Mouse (Mus musculus): ENCODE data around the gene Ccdc188. TPM values are rescaled to one million over a fixed set of nuclear protein-coding genes. Genes with fewer than 3 reads are reported as not detected.

Ccdc188 gene
- polyA plus RNA-seq, 1 experiment from 2014 or later: not detected

- no peak overlapping the region for H3K4me2 ChIP-seq (ENCODE audit: low read depth, low read length)
- no peaks in the 10 kb centered on the region for H3K9me3 ChIP-seq (ENCODE audit: control insufficient read depth, low read length)
- H3K36me3 ChIP-seq (ENCODE audit: control insufficient read depth, insufficient read depth, low read length): peaks cover 15% of the 10 kb centered on the region
- peaks cover 11% of the 10 kb centered on the region for H3K4me1 ChIP-seq (ENCODE audit: control insufficient read depth, insufficient read depth, low read length)
- WGBS: 88% methylated on average over 4 of the region's 4 CpGs
- no peak overlapping the region for H3K4me3 ChIP-seq (ENCODE audit: low read length)
- H3K9ac ChIP-seq (ENCODE audit: low read depth, low read length): no peak overlapping the region
- no peak for ATAC-seq
- no peaks in the 10 kb centered on the region for H3K27me3 ChIP-seq (replicated peaks; ENCODE audit: control insufficient read depth, insufficient read depth, low read length)
- H3K27ac ChIP-seq (ENCODE audit: low read length): no peak overlapping the region
Measured at GRCm38 (mm10) chr16:18228856-18229255, 11.2 kb downstream of the Ccdc188 start.

- 0 out of 2 replicates have a peak, but pooled peaks have one; percentile 23 for ATAC-seq
- H3K4me2 ChIP-seq (ENCODE audit: low read depth, low read length): no peak overlapping the region
Measured at GRCm38 (mm10) chr16:18229622-18230021, 11.9 kb downstream of the Ccdc188 start.

GRCm38 (mm10) chr16:18230617-18231016, 12.9 kb downstream of the Ccdc188 start:
- 85% methylated on average over 6 of the region's 6 CpGs for WGBS
- Histone ChIP-seq H3K9ac (ENCODE audit: low read depth, low read length) (no peak overlapping the region), H3K9me3 (ENCODE audit: control insufficient read depth, low read length) (no peaks in the 10 kb centered on the region), H3K4me2 (ENCODE audit: low read depth, low read length) (no peak overlapping the region), H3K4me3 (ENCODE audit: low read length) (no peak overlapping the region), H3K27me3 (replicated peaks; ENCODE audit: control insufficient read depth, insufficient read depth, low read length) (no peaks in the 10 kb centered on the region), H3K27ac (ENCODE audit: low read length) (no peak overlapping the region), H3K4me1 (ENCODE audit: control insufficient read depth, insufficient read depth, low read length) (peaks cover 18% of the 10 kb centered on the region), H3K36me3 (ENCODE audit: control insufficient read depth, insufficient read depth, low read length) (peaks cover 3% of the 10 kb centered on the region; the same call in 1 of the 2 replicates)
- no peak for ATAC-seq

More at GRCm38 (mm10) chr16:18229622-18230021, 11.9 kb downstream of the Ccdc188 start:
- 54% methylated on average over 11 of the region's 11 CpGs for WGBS
- H3K4me3 ChIP-seq (ENCODE audit: low read length): no peak overlapping the region
- no peaks in the 10 kb centered on the region for H3K9me3 ChIP-seq (ENCODE audit: control insufficient read depth, low read length)
- peaks cover 11% of the 10 kb centered on the region for H3K36me3 ChIP-seq (ENCODE audit: control insufficient read depth, insufficient read depth, low read length)
- H3K27ac ChIP-seq (ENCODE audit: low read length): no peak overlapping the region
- no peaks in the 10 kb centered on the region for H3K27me3 ChIP-seq (replicated peaks; ENCODE audit: control insufficient read depth, insufficient read depth, low read length)
- H3K4me1 ChIP-seq (ENCODE audit: control insufficient read depth, insufficient read depth, low read length): peaks cover 17% of the 10 kb centered on the region
- H3K9ac ChIP-seq (ENCODE audit: low read depth, low read length): no peak overlapping the region

GRCm38 (mm10) chr16:18231047-18231446, 13.4 kb downstream of the Ccdc188 start:
- Histone ChIP-seq H3K4me1 (ENCODE audit: control insufficient read depth, insufficient read depth, low read length) (peaks cover 22% of the 10 kb centered on the region), H3K27me3 (replicated peaks; ENCODE audit: control insufficient read depth, insufficient read depth, low read length) (no peaks in the 10 kb centered on the region), H3K9me3 (ENCODE audit: control insufficient read depth, low read length) (no peaks in the 10 kb centered on the region), H3K4me2 (ENCODE audit: low read depth, low read length) (no peak overlapping the region), H3K4me3 (ENCODE audit: low read length) (no peak overlapping the region), H3K27ac (ENCODE audit: low read length) (no peak overlapping the region), H3K36me3 (ENCODE audit: control insufficient read depth, insufficient read depth, low read length) (0 out of 2 replicates have a peak, but pooled peaks cover 3% of the 10 kb centered on the region), H3K9ac (ENCODE audit: low read depth, low read length) (no peak overlapping the region; the same call in 1 of the 2 replicates)
- no peak for ATAC-seq
- WGBS: 89% methylated on average over 3 of the region's 3 CpGs

GRCm38 (mm10) chr16:18231451-18231850, 13.8 kb downstream of the Ccdc188 start:
- Histone ChIP-seq H3K9me3 (ENCODE audit: control insufficient read depth, low read length) (no peaks in the 10 kb centered on the region), H3K36me3 (ENCODE audit: control insufficient read depth, insufficient read depth, low read length) (0 out of 2 replicates have a peak, but pooled peaks cover 3% of the 10 kb centered on the region), H3K9ac (ENCODE audit: low read depth, low read length) (no peak overlapping the region; the same call in 1 of the 2 replicates), H3K27ac (ENCODE audit: low read length) (no peak overlapping the region), H3K4me2 (ENCODE audit: low read depth, low read length) (no peak overlapping the region), H3K27me3 (replicated peaks; ENCODE audit: control insufficient read depth, insufficient read depth, low read length) (no peaks in the 10 kb centered on the region), H3K4me3 (ENCODE audit: low read length) (no peak overlapping the region), H3K4me1 (ENCODE audit: control insufficient read depth, insufficient read depth, low read length) (peaks cover 26% of the 10 kb centered on the region)
- WGBS: 84% methylated on average over 4 of the region's 4 CpGs
- no peak for ATAC-seq

GRCm38 (mm10) chr16:18233451-18233850, 15.8 kb downstream of the Ccdc188 start:
- H3K4me3 ChIP-seq (ENCODE audit: low read length): no peak overlapping the region
- H3K27me3 ChIP-seq (replicated peaks; ENCODE audit: control insufficient read depth, insufficient read depth, low read length): no peaks in the 10 kb centered on the region
- H3K36me3 ChIP-seq (ENCODE audit: control insufficient read depth, insufficient read depth, low read length): no peaks in the 10 kb centered on the region
- whole genome bisulfite sequencing: 53% methylated on average over 1 of the region's 1 CpGs
- peaks cover 27% of the 10 kb centered on the region for H3K4me1 ChIP-seq (ENCODE audit: control insufficient read depth, insufficient read depth, low read length)
- no peaks in the 10 kb centered on the region for H3K9me3 ChIP-seq (ENCODE audit: control insufficient read depth, low read length)
- H3K4me2 ChIP-seq (ENCODE audit: low read depth, low read length): no peak overlapping the region; the same call in 1 of the 2 replicates
- H3K9ac ChIP-seq (ENCODE audit: low read depth, low read length): peak overlapping the region; percentile 84; the same call in 1 of the 2 replicates
- H3K27ac ChIP-seq (ENCODE audit: low read length): no peak overlapping the region
- ATAC-seq: no peak

GRCm38 (mm10) chr16:18233919-18234670, 16.4 kb downstream of the Ccdc188 start:
- Histone ChIP-seq H3K27me3 (replicated peaks; ENCODE audit: control insufficient read depth, insufficient read depth, low read length) (no peaks in the 10 kb centered on the region), H3K4me1 (ENCODE audit: control insufficient read depth, insufficient read depth, low read length) (peaks cover 27% of the 10 kb centered on the region), H3K4me3 (ENCODE audit: low read length) (peak overlapping the region; percentile 83), H3K4me2 (ENCODE audit: low read depth, low read length) (peak overlapping the region; percentile 87), H3K9me3 (ENCODE audit: control insufficient read depth, low read length) (no peaks in the 10 kb centered on the region), H3K27ac (ENCODE audit: low read length) (peak overlapping the region; percentile 82; the same call in 1 of the 2 replicates), H3K36me3 (ENCODE audit: control insufficient read depth, insufficient read depth, low read length) (peaks cover 4% of the 10 kb centered on the region; the same call in 1 of the 2 replicates), H3K9ac (ENCODE audit: low read depth, low read length) (peak overlapping the region; percentile 84)
- ATAC-seq: peak; percentile 16; the same call in 1 of the 2 replicates
- WGBS: 16% methylated on average over 13 of the region's 13 CpGs

- H3K9ac ChIP-seq (ENCODE audit: low read depth, low read length): peak within 1 kb of the TSS; percentile 84
- H3K4me1 ChIP-seq (ENCODE audit: control insufficient read depth, insufficient read depth, low read length): peaks cover 21% of the 10 kb centered on the region
- H3K27me3 ChIP-seq (replicated peaks; ENCODE audit: control insufficient read depth, insufficient read depth, low read length): no peaks in the 10 kb centered on the region
- H3K27ac ChIP-seq (ENCODE audit: low read length): peak within 1 kb of the TSS; percentile 82
- WGBS: 2% methylated on average over 68 of the region's 79 CpGs
- H3K4me2 ChIP-seq (ENCODE audit: low read depth, low read length): peak within 1 kb of the TSS; percentile 87
- peak; percentile 80 for ATAC-seq
- H3K9me3 ChIP-seq (ENCODE audit: control insufficient read depth, low read length): no peaks in the 10 kb centered on the region
- H3K4me3 ChIP-seq (ENCODE audit: low read length): peak within 1 kb of the TSS; percentile 83
- H3K36me3 ChIP-seq (ENCODE audit: control insufficient read depth, insufficient read depth, low read length): peaks cover 8% of the 10 kb centered on the region
Measured at GRCm38 (mm10) chr16:18234671-18235388, 17.2 kb downstream of the Ccdc188 start, which contains the start of gene Zdhhc8. TSS of gene Zdhhc8 (minus strand) at chr16:18235136.

GRCm38 (mm10) chr16:18235389-18236065, 17.8 kb downstream of the Ccdc188 start:
- Histone ChIP-seq H3K4me2 (ENCODE audit: low read depth, low read length) (peak overlapping the region; percentile 87), H3K27me3 (replicated peaks; ENCODE audit: control insufficient read depth, insufficient read depth, low read length) (no peaks in the 10 kb centered on the region), H3K9me3 (ENCODE audit: control insufficient read depth, low read length) (no peaks in the 10 kb centered on the region), H3K9ac (ENCODE audit: low read depth, low read length) (peak overlapping the region; percentile 84), H3K27ac (ENCODE audit: low read length) (peak overlapping the region; percentile 82), H3K36me3 (ENCODE audit: control insufficient read depth, insufficient read depth, low read length) (peaks cover 8% of the 10 kb centered on the region), H3K4me3 (ENCODE audit: low read length) (peak overlapping the region; percentile 83), H3K4me1 (ENCODE audit: control insufficient read depth, insufficient read depth, low read length) (peaks cover 21% of the 10 kb centered on the region)
- WGBS: 6% methylated on average over 19 of the region's 19 CpGs
- ATAC-seq: peak; percentile 64
